Mouse (Mus musculus): ENCODE measurements around the gene Omp. TPM values are rescaled to one million over a fixed set of nuclear protein-coding genes. Genes with fewer than 3 reads are reported as not detected.

Omp gene
- total and polyA plus RNA-seq, 3 experiments = 0.08 TPM; not detected in 2

DNA sequence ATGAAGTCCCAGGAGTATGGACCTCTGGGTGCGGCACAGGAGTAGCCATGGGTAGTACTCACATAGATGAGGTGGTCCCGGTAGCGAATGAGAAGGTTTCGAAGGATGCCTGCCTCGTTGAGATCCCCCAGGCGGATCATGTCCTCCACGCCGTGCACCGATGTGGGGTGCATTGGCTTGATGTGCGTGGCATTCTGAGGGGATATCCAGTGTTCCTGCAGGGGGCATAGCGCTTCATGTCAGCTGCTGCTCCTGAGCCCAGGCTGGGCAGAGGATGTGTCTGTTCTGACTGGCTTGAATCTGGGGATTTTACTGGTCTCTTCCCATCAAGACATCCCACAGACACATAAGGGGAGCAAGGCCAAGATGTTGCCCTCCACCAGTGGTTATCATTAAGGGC lies 42.8 kb downstream of the Omp start:
- dilution Hi-C loops (cut with MboI; ENCODE audit: extremely low pct_ligation_motif_present, extremely low pct_unique_long_range_greater_than_20kb, low sequenced_read_pairs) = no loop called here
- no peaks in the 10 kb centered on the region for H3K27me3 ChIP-seq (replicated peaks)
- H3K9ac ChIP-seq (ENCODE audit: insufficient read depth, low read depth) = peak overlapping the region; percentile 46; the same call in 1 of the 2 replicates
- H3K9me3 ChIP-seq (replicated peaks; ENCODE audit: low read length) = peaks cover 2% of the 10 kb centered on the region
- no peak overlapping the region for H3K27ac ChIP-seq (ENCODE audit: insufficient read depth, low read depth)
- peaks cover 0 to 9% of the 10 kb centered on the region in 2 experiments for H3K36me3 ChIP-seq (replicated peaks in 1 of 2; ENCODE audit: control insufficient read depth in 1 of 2, insufficient read depth in 1 of 2, low read length in 1 of 2)
- no peak for DNase-seq (ENCODE audit: extremely low read depth)
- peak overlapping the region in 1 of 3 experiments; percentile 49 for H3K4me3 ChIP-seq (replicated peaks in 1 of 3; ENCODE audit: low read depth in 2 of 3, low read length in 2 of 3, poor library complexity in 1 of 3)
- H3K79me2 ChIP-seq (replicated peaks; ENCODE audit: control insufficient read depth, extremely low read depth, insufficient read depth, poor library complexity, severe bottlenecking) = no peaks in the 10 kb centered on the region
- TF ChIP-seq CHD1 (IDR thresholded peaks at IDR 0.05; ENCODE audit: low read depth, low read length) = no peak
- no peak for TF ChIP-seq PAX5 (IDR thresholded peaks at IDR 0.05; ENCODE audit: low read length)
- no peak for TF ChIP-seq BHLHE40 (IDR thresholded peaks at IDR 0.05; ENCODE audit: low read depth, low read length)
- no peak overlapping the region; the same call in 1 of the 2 replicates for H3K4me2 ChIP-seq (ENCODE audit: insufficient read depth, low read depth, poor library complexity, severe bottlenecking)
- peaks cover 6 to 16% of the 10 kb centered on the region in 2 experiments for H3K4me1 ChIP-seq (ENCODE audit: control insufficient read depth in 1 of 2, insufficient read depth in 2 of 2)
- in situ Hi-C loops (cut with MboI; ENCODE audit: low pct_ligation_motif_present, low pct_unique_long_range_greater_than_20kb, low sequenced_read_pairs) = no loop called here

DNA sequence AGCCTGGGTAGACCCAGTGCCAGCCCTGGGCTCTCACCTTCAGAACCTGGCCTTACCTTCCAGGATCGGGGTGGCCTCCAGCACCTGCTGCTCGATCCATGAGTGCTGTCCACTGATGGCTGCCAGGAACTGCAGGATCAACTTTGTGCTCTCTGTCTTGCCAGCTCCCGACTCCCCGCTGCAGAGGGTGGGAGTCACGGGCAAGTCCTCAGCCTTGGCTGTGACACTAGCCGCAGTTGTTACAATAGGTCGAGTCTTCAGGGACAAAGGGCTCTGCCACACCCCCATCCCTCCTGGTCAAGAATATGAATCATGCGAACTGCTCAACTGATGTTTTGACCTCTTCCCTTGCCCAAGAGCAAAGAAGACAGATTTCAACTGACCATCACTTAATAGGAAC lies 47.7 kb downstream of the Omp start:
- in situ Hi-C loops (cut with MboI; ENCODE audit: low pct_ligation_motif_present, low pct_unique_long_range_greater_than_20kb, low sequenced_read_pairs) (no loop called here), dilution Hi-C loops (cut with MboI; ENCODE audit: extremely low pct_ligation_motif_present, extremely low pct_unique_long_range_greater_than_20kb, low sequenced_read_pairs) (no loop called here)
- Histone ChIP-seq H3K4me1 (ENCODE audit: control insufficient read depth in 1 of 2, insufficient read depth in 2 of 2) (peaks cover 6 to 7% of the 10 kb centered on the region in 2 experiments), H3K27me3 (replicated peaks) (no peaks in the 10 kb centered on the region), H3K4me3 (replicated peaks in 1 of 3; ENCODE audit: low read depth in 2 of 3, low read length in 2 of 3, poor library complexity in 1 of 3) (no peak overlapping the region), H3K9ac (ENCODE audit: insufficient read depth, low read depth) (no peak overlapping the region), H3K36me3 (replicated peaks in 1 of 2; ENCODE audit: control insufficient read depth in 1 of 2, insufficient read depth in 1 of 2, low read length in 1 of 2) (peaks cover 3 to 40% of the 10 kb centered on the region in 2 experiments), H3K27ac (ENCODE audit: insufficient read depth, low read depth) (no peak overlapping the region), H3K79me2 (replicated peaks; ENCODE audit: control insufficient read depth, extremely low read depth, insufficient read depth, poor library complexity, severe bottlenecking) (no peaks in the 10 kb centered on the region), H3K9me3 (replicated peaks; ENCODE audit: low read length) (peaks cover 10% of the 10 kb centered on the region), H3K4me2 (ENCODE audit: insufficient read depth, low read depth, poor library complexity, severe bottlenecking) (no peak overlapping the region)
- DNase-seq (ENCODE audit: extremely low read depth) = no peak
- TF ChIP-seq PAX5 (IDR thresholded peaks at IDR 0.05; ENCODE audit: low read length) = no peak
- no peak for TF ChIP-seq USF2 (conservative IDR thresholded peaks at IDR 0.05; ENCODE audit: low read depth, low read length)
- no peak for TF ChIP-seq RAD21 (IDR thresholded peaks at IDR 0.05; ENCODE audit: low read depth, low read length)
- no peak for TF ChIP-seq TCF12 (IDR thresholded peaks at IDR 0.05; ENCODE audit: low read depth, low read length)
- TF ChIP-seq EP300 (IDR thresholded peaks at IDR 0.05; ENCODE audit: low read length) = no peak
- TF ChIP-seq MAX (IDR thresholded peaks at IDR 0.05; ENCODE audit: low read length) = no peak
- TF ChIP-seq CTCF (conservative IDR thresholded peaks at IDR 0.05 in 1 of 2, IDR thresholded peaks at IDR 0.05 in 1 of 2; ENCODE audit: low read depth in 2 of 2, low read length in 2 of 2) = no peak
- no peak for TF ChIP-seq JUN (IDR thresholded peaks at IDR 0.05; ENCODE audit: insufficient read depth, low read depth, low read length)
- TF ChIP-seq ZMIZ1 (IDR thresholded peaks at IDR 0.05; ENCODE audit: low read depth, low read length) = no peak

DNA sequence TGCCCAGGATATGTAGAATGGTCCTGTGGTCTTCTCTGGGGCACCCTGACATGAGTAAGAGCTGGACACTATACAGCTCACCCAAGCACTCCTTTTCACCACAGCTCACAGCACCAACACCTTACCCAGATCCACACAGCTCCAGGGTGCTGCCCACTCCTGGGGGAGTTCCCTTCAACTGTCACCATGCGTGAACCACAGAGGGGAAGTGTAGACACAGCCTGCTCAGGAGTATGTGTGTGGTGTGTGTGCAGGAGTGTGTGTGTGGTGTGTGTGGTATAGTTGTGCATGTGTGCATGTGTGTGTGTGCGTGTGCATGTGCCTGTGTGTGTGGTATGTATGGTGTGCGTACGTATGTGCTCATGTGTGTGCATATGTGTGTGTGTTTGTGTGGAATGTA lies 49.5 kb downstream of the Omp start:
- H3K79me2 ChIP-seq (replicated peaks; ENCODE audit: control insufficient read depth, extremely low read depth, insufficient read depth, poor library complexity, severe bottlenecking) = no peaks in the 10 kb centered on the region
- no peak overlapping the region for H3K4me3 ChIP-seq (replicated peaks in 1 of 3; ENCODE audit: low read depth in 2 of 3, low read length in 2 of 3, poor library complexity in 1 of 3)
- no peak overlapping the region for H3K4me2 ChIP-seq (ENCODE audit: insufficient read depth, low read depth, poor library complexity, severe bottlenecking)
- DNase-seq (ENCODE audit: extremely low read depth) = no peak
- H3K27me3 ChIP-seq (replicated peaks) = no peaks in the 10 kb centered on the region
- H3K36me3 ChIP-seq (replicated peaks in 1 of 2; ENCODE audit: control insufficient read depth in 1 of 2, insufficient read depth in 1 of 2, low read length in 1 of 2) = peaks cover 3 to 55% of the 10 kb centered on the region in 2 experiments
- H3K4me1 ChIP-seq (ENCODE audit: control insufficient read depth in 1 of 2, insufficient read depth in 2 of 2) = peaks cover 0 to 3% of the 10 kb centered on the region in 2 experiments; a peak in 1 of 4 replicates
- in situ Hi-C loops (cut with MboI; ENCODE audit: low pct_ligation_motif_present, low pct_unique_long_range_greater_than_20kb, low sequenced_read_pairs) = no loop called here
- H3K9ac ChIP-seq (ENCODE audit: insufficient read depth, low read depth) = no peak overlapping the region
- dilution Hi-C loops (cut with MboI; ENCODE audit: extremely low pct_ligation_motif_present, extremely low pct_unique_long_range_greater_than_20kb, low sequenced_read_pairs) = no loop called here
- TF ChIP-seq SMC3 (IDR thresholded peaks at IDR 0.05; ENCODE audit: low read depth, low read length) (no peak), IRF4 (IDR thresholded peaks at IDR 0.05; ENCODE audit: low read depth, low read length) (no peak), SIN3A (IDR thresholded peaks at IDR 0.05; ENCODE audit: low read length) (no peak), NRF1 (IDR thresholded peaks at IDR 0.05; ENCODE audit: low read depth, low read length) (no peak), RAD21 (IDR thresholded peaks at IDR 0.05; ENCODE audit: low read depth, low read length) (no peak), TBP (conservative IDR thresholded peaks at IDR 0.05; ENCODE audit: low read depth, low read length) (no peak), ZMIZ1 (IDR thresholded peaks at IDR 0.05; ENCODE audit: low read depth, low read length) (no peak), PAX5 (IDR thresholded peaks at IDR 0.05; ENCODE audit: low read length) (no peak), TCF12 (IDR thresholded peaks at IDR 0.05; ENCODE audit: low read depth, low read length) (no peak), GABPA (IDR thresholded peaks at IDR 0.05; ENCODE audit: insufficient replicate concordance, low read depth, low read length) (no peak), MYC (IDR thresholded peaks at IDR 0.05; ENCODE audit: low read depth, low read length) (no peak), EP300 (IDR thresholded peaks at IDR 0.05; ENCODE audit: low read length) (no peak), JUN (IDR thresholded peaks at IDR 0.05; ENCODE audit: insufficient read depth, low read depth, low read length) (no peak), CTCF (conservative IDR thresholded peaks at IDR 0.05 in 1 of 2, IDR thresholded peaks at IDR 0.05 in 1 of 2; ENCODE audit: low read depth in 2 of 2, low read length in 2 of 2) (no peak), RCOR1 (conservative IDR thresholded peaks at IDR 0.05; ENCODE audit: low read depth, low read length) (no peak), CHD2 (IDR thresholded peaks at IDR 0.05; ENCODE audit: low read length) (no peak), POLR2A (IDR thresholded peaks at IDR 0.05; ENCODE audit: low read depth, low read length) (no peak), MEF2A (IDR thresholded peaks at IDR 0.05; ENCODE audit: borderline replicate concordance, low read depth, low read length) (no peak), ZKSCAN1 (IDR thresholded peaks at IDR 0.05; ENCODE audit: borderline replicate concordance, low read depth, low read length) (no peak)
- no peak overlapping the region for H3K27ac ChIP-seq (ENCODE audit: insufficient read depth, low read depth)
- H3K9me3 ChIP-seq (replicated peaks; ENCODE audit: low read length) = peaks cover 10% of the 10 kb centered on the region
